Mouse (Mus musculus): ENCODE results near the gene Acer1. TPM values are rescaled to one million over a fixed set of nuclear protein-coding genes. Genes with fewer than 3 reads are reported as not detected.
"Not testable (repeated sequence)": the region's sequence is repeated elsewhere in the genome, so short reads cannot be mapped to it uniquely, and the experiment has no call there.

Acer1 gene
- polyA plus RNA-seq, 1 experiment from 2014 or later = not detected

GRCm38 (mm10) chr17:56933395-56933794 is 48.5 kb downstream of the Acer1 start:
- ATAC-seq (ENCODE audit: low FRiP score) = no peak
- H3K4me2 ChIP-seq = peak overlapping the region; percentile 92
- WGBS = 96% methylated on average over 2 of the region's 2 CpGs
- no peaks in the 10 kb centered on the region for H3K9me3 ChIP-seq
- no peaks in the 10 kb centered on the region; the same call in 1 of the 2 replicates for H3K36me3 ChIP-seq (replicated peaks)
- H3K27ac ChIP-seq = no peak overlapping the region
- H3K9ac ChIP-seq = peak overlapping the region; percentile 96
- peaks cover 13% of the 10 kb centered on the region for H3K27me3 ChIP-seq
- peaks cover 44% of the 10 kb centered on the region for H3K4me1 ChIP-seq
- peak overlapping the region; percentile 97 for H3K4me3 ChIP-seq (replicated peaks)

GRCm38 (mm10) chr17:56930026-56930425 is 51.9 kb downstream of the Acer1 start:
- Histone ChIP-seq H3K9ac (no peak overlapping the region), H3K4me1 (peaks cover 41% of the 10 kb centered on the region), H3K27me3 (no peaks in the 10 kb centered on the region), H3K36me3 (replicated peaks) (peaks cover 15% of the 10 kb centered on the region), H3K4me2 (no peak overlapping the region), H3K9me3 (no peaks in the 10 kb centered on the region), H3K4me3 (replicated peaks) (no peak overlapping the region), H3K27ac (no peak overlapping the region)
- 93% methylated on average over 8 of the region's 8 CpGs for WGBS
- no peak for ATAC-seq (ENCODE audit: low FRiP score)

GRCm38 (mm10) chr17:56929530-56929929 is 52.4 kb downstream of the Acer1 start:
- Histone ChIP-seq H3K36me3 (replicated peaks) (peaks cover 20% of the 10 kb centered on the region), H3K27me3 (no peaks in the 10 kb centered on the region), H3K4me3 (replicated peaks) (no peak overlapping the region), H3K4me1 (peaks cover 39% of the 10 kb centered on the region), H3K9ac (no peak overlapping the region), H3K27ac (no peak overlapping the region), H3K9me3 (no peaks in the 10 kb centered on the region), H3K4me2 (no peak overlapping the region)
- no peak for ATAC-seq (ENCODE audit: low FRiP score)
- WGBS = 87% methylated on average over 1 of the region's 1 CpGs

GRCm38 (mm10) chr17:56929101-56929500 is 52.8 kb downstream of the Acer1 start:
- no peak overlapping the region for H3K9ac ChIP-seq
- H3K4me3 ChIP-seq (replicated peaks) = no peak overlapping the region
- peaks cover 25% of the 10 kb centered on the region for H3K36me3 ChIP-seq (replicated peaks)
- H3K4me1 ChIP-seq = peaks cover 35% of the 10 kb centered on the region
- no peaks in the 10 kb centered on the region for H3K9me3 ChIP-seq
- H3K4me2 ChIP-seq = no peak overlapping the region
- no peaks in the 10 kb centered on the region for H3K27me3 ChIP-seq
- no peak for ATAC-seq (ENCODE audit: low FRiP score)
- no peak overlapping the region for H3K27ac ChIP-seq

GRCm38 (mm10) chr17:56925998-56926397 is 55.9 kb downstream of the Acer1 start:
- Histone ChIP-seq H3K27me3 (no peaks in the 10 kb centered on the region), H3K27ac (no peak overlapping the region), H3K9me3 (0 out of 2 replicates have a peak, but pooled peaks cover 4% of the 10 kb centered on the region), H3K4me3 (replicated peaks) (no peak overlapping the region), H3K4me1 (peaks cover 4% of the 10 kb centered on the region; the same call in 1 of the 2 replicates), H3K9ac (no peak overlapping the region), H3K36me3 (replicated peaks) (peaks cover 47% of the 10 kb centered on the region), H3K4me2 (no peak overlapping the region)
- 92% methylated on average over 2 of the region's 2 CpGs for WGBS
- no peak for ATAC-seq (ENCODE audit: low FRiP score)

- Histone ChIP-seq H3K9me3 (0 out of 2 replicates have a peak, but pooled peaks cover 4% of the 10 kb centered on the region), H3K4me2 (no peak overlapping the region), H3K27ac (no peak overlapping the region), H3K27me3 (no peaks in the 10 kb centered on the region), H3K4me1 (no peaks in the 10 kb centered on the region), H3K36me3 (replicated peaks) (peaks cover 84% of the 10 kb centered on the region), H3K4me3 (replicated peaks) (no peak overlapping the region), H3K9ac (no peak overlapping the region)
- 89% methylated on average over 3 of the region's 3 CpGs for WGBS
- no peak for ATAC-seq (ENCODE audit: low FRiP score)
Measured at GRCm38 (mm10) chr17:56919725-56920124, 62.2 kb downstream of the Acer1 start.

- H3K4me1 ChIP-seq = no peaks in the 10 kb centered on the region
- H3K4me2 ChIP-seq = no peak overlapping the region
- H3K9me3 ChIP-seq = no peaks in the 10 kb centered on the region
- no peak overlapping the region for H3K9ac ChIP-seq
- ATAC-seq (ENCODE audit: low FRiP score) = no peak
- H3K27me3 ChIP-seq = no peaks in the 10 kb centered on the region
- no peak overlapping the region for H3K4me3 ChIP-seq (replicated peaks)
- H3K36me3 ChIP-seq (replicated peaks) = peaks cover 90% of the 10 kb centered on the region
- H3K27ac ChIP-seq = no peak overlapping the region
- WGBS = 95% methylated on average over 2 of the region's 2 CpGs
Measured at GRCm38 (mm10) chr17:56917166-56917565, 64.8 kb downstream of the Acer1 start.

- no peak overlapping the region for H3K4me3 ChIP-seq (replicated peaks)
- H3K27ac ChIP-seq = no peak overlapping the region
- H3K27me3 ChIP-seq = no peaks in the 10 kb centered on the region
- H3K9me3 ChIP-seq = no peaks in the 10 kb centered on the region
- H3K9ac ChIP-seq = no peak overlapping the region
- H3K4me2 ChIP-seq = no peak overlapping the region
- no peak for ATAC-seq (ENCODE audit: low FRiP score)
- H3K4me1 ChIP-seq = no peaks in the 10 kb centered on the region
- H3K36me3 ChIP-seq (replicated peaks) = peaks cover 83% of the 10 kb centered on the region
Measured at GRCm38 (mm10) chr17:56913444-56913843, 68.5 kb downstream of the Acer1 start.

GRCm38 (mm10) chr17:56913023-56913422 is 68.9 kb downstream of the Acer1 start:
- 89% methylated on average over 3 of the region's 3 CpGs for WGBS
- no peak overlapping the region for H3K9ac ChIP-seq
- H3K9me3 ChIP-seq = no peaks in the 10 kb centered on the region
- H3K4me3 ChIP-seq (replicated peaks) = no peak overlapping the region
- peaks cover 83% of the 10 kb centered on the region for H3K36me3 ChIP-seq (replicated peaks)
- no peak overlapping the region for H3K27ac ChIP-seq
- no peak for ATAC-seq (ENCODE audit: low FRiP score)
- no peak overlapping the region for H3K4me2 ChIP-seq
- H3K27me3 ChIP-seq = no peaks in the 10 kb centered on the region
- no peaks in the 10 kb centered on the region for H3K4me1 ChIP-seq

- not testable (repeated sequence) for ATAC-seq (ENCODE audit: low FRiP score); H3K4me2 ChIP-seq; H3K27me3 ChIP-seq; H3K27ac ChIP-seq; H3K4me1 ChIP-seq; H3K9ac ChIP-seq; H3K9me3 ChIP-seq; H3K4me3 ChIP-seq (replicated peaks)
- WGBS = 88% methylated on average over 2 of the region's 2 CpGs
- H3K36me3 ChIP-seq (replicated peaks) = peaks cover 89% of the 10 kb centered on the region
Measured at GRCm38 (mm10) chr17:56909764-56910163, 72.2 kb downstream of the Acer1 start.

GRCm38 (mm10) chr17:56907887-56908286 is 74.0 kb downstream of the Acer1 start:
- Histone ChIP-seq H3K36me3 (replicated peaks) (peaks cover 88% of the 10 kb centered on the region), H3K27me3 (no peaks in the 10 kb centered on the region), H3K4me2 (no peak overlapping the region), H3K27ac (no peak overlapping the region), H3K9me3 (no peaks in the 10 kb centered on the region), H3K4me3 (replicated peaks) (no peak overlapping the region), H3K9ac (no peak overlapping the region), H3K4me1 (no peaks in the 10 kb centered on the region)
- WGBS = 88% methylated on average over 9 of the region's 9 CpGs
- ATAC-seq (ENCODE audit: low FRiP score) = no peak

GRCm38 (mm10) chr17:56907096-56907495 is 74.8 kb downstream of the Acer1 start:
- H3K27me3 ChIP-seq = no peaks in the 10 kb centered on the region
- H3K4me1 ChIP-seq = no peaks in the 10 kb centered on the region
- H3K4me3 ChIP-seq (replicated peaks) = no peak overlapping the region
- no peak overlapping the region for H3K9ac ChIP-seq
- no peak for ATAC-seq (ENCODE audit: low FRiP score)
- peaks cover 90% of the 10 kb centered on the region for H3K36me3 ChIP-seq (replicated peaks)
- H3K4me2 ChIP-seq = no peak overlapping the region
- 89% methylated on average over 5 of the region's 5 CpGs for whole genome bisulfite sequencing
- no peak overlapping the region for H3K27ac ChIP-seq
- no peaks in the 10 kb centered on the region for H3K9me3 ChIP-seq

- no peak overlapping the region for H3K4me2 ChIP-seq
- H3K36me3 ChIP-seq (replicated peaks) = peaks cover 94% of the 10 kb centered on the region
- WGBS = 95% methylated on average over 3 of the region's 3 CpGs
- no peak overlapping the region for H3K4me3 ChIP-seq (replicated peaks)
- H3K27ac ChIP-seq = no peak overlapping the region
- no peaks in the 10 kb centered on the region for H3K27me3 ChIP-seq
- no peak for ATAC-seq (ENCODE audit: low FRiP score)
- no peaks in the 10 kb centered on the region for H3K4me1 ChIP-seq
- no peak overlapping the region for H3K9ac ChIP-seq
- H3K9me3 ChIP-seq = no peaks in the 10 kb centered on the region
Measured at GRCm38 (mm10) chr17:56906166-56906565, 75.8 kb downstream of the Acer1 start.

All from forebrain, embryonic 12.5 days (tissue).